Mouse (Mus musculus): ENCODE results near the gene Col23a1. TPM values are rescaled to one million over a fixed set of nuclear protein-coding genes. Genes with fewer than 3 reads are reported as not detected.

Col23a1 gene
- total RNA-seq, 1 experiment from 2014 or later = 0.25 TPM

GRCm38 (mm10) chr11:51582713-51583112, 293.0 kb downstream of the Col23a1 start:
- peak; percentile 33 to 50 for ATAC-seq (replicated peaks in 1 of 2; ENCODE audit: insufficient read depth in 1 of 2, low FRiP score in 2 of 2, low TSS enrichment in 1 of 2, low read depth in 1 of 2, poor library complexity in 2 of 2, severe bottlenecking in 2 of 2)

GRCm38 (mm10) chr11:51584057-51584430, 294.3 kb downstream of the Col23a1 start:
- peak in 1 of 2 experiments; percentile 7; a peak in 1 of 4 replicates for ATAC-seq (replicated peaks in 1 of 2; ENCODE audit: insufficient read depth in 1 of 2, low FRiP score in 2 of 2, low TSS enrichment in 1 of 2, low read depth in 1 of 2, poor library complexity in 2 of 2, severe bottlenecking in 2 of 2)

GRCm38 (mm10) chr11:51584431-51585248, 294.9 kb downstream of the Col23a1 start, which contains the start of gene Phykpl:
TSS of gene Phykpl (plus strand) at chr11:51584757.
- ATAC-seq (replicated peaks in 1 of 2; ENCODE audit: insufficient read depth in 1 of 2, low FRiP score in 2 of 2, low TSS enrichment in 1 of 2, low read depth in 1 of 2, poor library complexity in 2 of 2, severe bottlenecking in 2 of 2) = peak; percentile 85 to 86

DNA sequence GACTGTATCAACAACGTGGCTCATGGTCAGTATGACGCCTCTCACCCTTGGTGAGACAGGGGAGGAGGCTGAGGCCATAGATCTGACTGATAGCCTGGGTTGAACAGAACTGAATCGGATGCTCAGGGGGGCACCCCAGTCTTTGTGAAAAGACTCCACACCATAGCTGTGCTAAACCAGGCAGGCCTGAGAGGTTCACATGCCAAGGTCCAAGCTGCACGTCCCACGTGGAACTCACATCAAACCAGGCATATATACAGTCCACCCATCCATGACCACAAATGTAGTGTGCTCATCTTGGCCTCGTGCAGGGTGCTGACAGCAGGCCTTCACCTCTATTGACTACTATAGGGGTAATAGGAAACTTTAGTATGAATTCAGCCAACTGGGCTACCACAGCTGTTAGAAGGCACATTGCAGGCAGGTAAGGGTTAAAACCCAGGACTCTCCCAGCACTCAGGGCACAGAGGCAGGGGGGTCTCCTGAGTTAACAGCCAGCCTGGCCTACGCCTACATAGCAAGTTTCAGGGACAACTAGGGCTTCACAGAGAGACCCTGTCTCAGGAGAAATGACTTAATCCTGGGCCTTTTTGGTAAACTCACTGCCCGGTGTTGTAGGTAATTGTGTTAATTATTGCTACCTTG, 296.0 kb downstream of the Col23a1 start:
- ATAC-seq (replicated peaks in 1 of 2; ENCODE audit: insufficient read depth in 1 of 2, low FRiP score in 2 of 2, low TSS enrichment in 1 of 2, low read depth in 1 of 2, poor library complexity in 2 of 2, severe bottlenecking in 2 of 2) = no peak

- no peak for ATAC-seq (replicated peaks in 1 of 2; ENCODE audit: insufficient read depth in 1 of 2, low FRiP score in 2 of 2, low TSS enrichment in 1 of 2, low read depth in 1 of 2, poor library complexity in 2 of 2, severe bottlenecking in 2 of 2)
Measured at GRCm38 (mm10) chr11:51586411-51586810, 296.7 kb downstream of the Col23a1 start.

- no peak for ATAC-seq (replicated peaks in 1 of 2; ENCODE audit: insufficient read depth in 1 of 2, low FRiP score in 2 of 2, low TSS enrichment in 1 of 2, low read depth in 1 of 2, poor library complexity in 2 of 2, severe bottlenecking in 2 of 2)
Measured at GRCm38 (mm10) chr11:51587059-51587458, 297.3 kb downstream of the Col23a1 start.

GRCm38 (mm10) chr11:51588833-51589232, 299.1 kb downstream of the Col23a1 start:
- no peak for ATAC-seq (replicated peaks in 1 of 2; ENCODE audit: insufficient read depth in 1 of 2, low FRiP score in 2 of 2, low TSS enrichment in 1 of 2, low read depth in 1 of 2, poor library complexity in 2 of 2, severe bottlenecking in 2 of 2)

- no peak for ATAC-seq (replicated peaks in 1 of 2; ENCODE audit: insufficient read depth in 1 of 2, low FRiP score in 2 of 2, low TSS enrichment in 1 of 2, low read depth in 1 of 2, poor library complexity in 2 of 2, severe bottlenecking in 2 of 2)
Measured at GRCm38 (mm10) chr11:51590002-51590401, 300.3 kb downstream of the Col23a1 start.

GRCm38 (mm10) chr11:51591168-51591567, 301.4 kb downstream of the Col23a1 start:
- no peak for ATAC-seq (replicated peaks in 1 of 2; ENCODE audit: insufficient read depth in 1 of 2, low FRiP score in 2 of 2, low TSS enrichment in 1 of 2, low read depth in 1 of 2, poor library complexity in 2 of 2, severe bottlenecking in 2 of 2)

GRCm38 (mm10) chr11:51591915-51592314, 302.2 kb downstream of the Col23a1 start:
- ATAC-seq (replicated peaks in 1 of 2; ENCODE audit: insufficient read depth in 1 of 2, low FRiP score in 2 of 2, low TSS enrichment in 1 of 2, low read depth in 1 of 2, poor library complexity in 2 of 2, severe bottlenecking in 2 of 2) = no peak

GRCm38 (mm10) chr11:51593368-51593767, 303.6 kb downstream of the Col23a1 start:
- ATAC-seq (replicated peaks in 1 of 2; ENCODE audit: insufficient read depth in 1 of 2, low FRiP score in 2 of 2, low TSS enrichment in 1 of 2, low read depth in 1 of 2, poor library complexity in 2 of 2, severe bottlenecking in 2 of 2) = no peak

DNA sequence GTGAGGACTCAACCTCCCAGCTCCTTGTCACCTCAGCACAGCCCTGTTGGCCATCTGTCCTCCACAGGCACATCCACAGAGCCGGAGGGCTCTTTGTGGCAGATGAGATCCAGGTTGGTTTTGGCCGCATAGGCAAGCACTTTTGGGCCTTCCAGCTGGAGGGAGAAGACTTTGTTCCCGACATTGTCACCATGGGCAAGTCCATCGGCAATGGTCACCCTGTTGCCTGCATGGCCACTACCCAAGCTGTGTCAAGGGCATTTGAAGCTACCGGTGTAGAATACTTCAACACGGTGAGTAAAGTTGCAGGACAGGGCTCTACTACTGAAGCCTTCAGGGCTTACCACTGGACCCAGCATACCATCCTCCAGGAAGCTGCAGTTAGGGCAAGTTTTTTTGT, 304.1 kb downstream of the Col23a1 start:
- ATAC-seq (replicated peaks in 1 of 2; ENCODE audit: insufficient read depth in 1 of 2, low FRiP score in 2 of 2, low TSS enrichment in 1 of 2, low read depth in 1 of 2, poor library complexity in 2 of 2, severe bottlenecking in 2 of 2) = no peak

DNA sequence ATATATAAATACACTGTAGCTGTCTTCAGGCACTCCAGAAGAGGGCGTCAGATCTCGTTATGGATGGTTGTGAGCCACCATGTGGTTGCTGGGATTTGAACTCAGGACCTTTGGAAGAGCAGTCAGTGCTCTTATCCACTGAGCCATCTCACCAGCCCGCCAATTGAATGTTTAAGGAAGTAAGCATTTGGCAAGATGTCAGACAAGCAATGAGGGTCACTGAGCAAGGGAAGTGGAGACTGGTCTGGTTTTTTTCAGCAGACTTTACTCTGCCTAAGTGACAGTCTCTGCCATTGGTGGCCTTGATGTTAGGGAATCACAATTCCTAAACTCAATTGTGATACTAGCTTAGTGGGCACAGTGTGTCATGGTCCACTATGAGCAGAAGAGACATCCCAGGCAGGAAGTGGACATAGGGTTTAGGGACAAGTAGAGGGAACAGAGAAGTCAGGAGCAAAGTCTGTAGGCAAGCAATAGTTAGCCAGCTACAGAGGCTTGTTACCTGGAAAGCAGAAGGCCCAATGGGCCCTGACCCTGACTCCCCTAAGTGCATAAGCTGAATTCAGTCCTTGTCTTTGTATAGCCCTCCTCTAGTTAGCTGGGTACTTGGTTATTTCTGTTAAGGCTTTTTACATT, 305.1 kb downstream of the Col23a1 start:
- ATAC-seq (replicated peaks in 1 of 2; ENCODE audit: insufficient read depth in 1 of 2, low FRiP score in 2 of 2, low TSS enrichment in 1 of 2, low read depth in 1 of 2, poor library complexity in 2 of 2, severe bottlenecking in 2 of 2) = no peak; a peak in 1 of 4 replicates

GRCm38 (mm10) chr11:51595459-51596083, 305.9 kb downstream of the Col23a1 start:
- no peak for ATAC-seq (replicated peaks in 1 of 2; ENCODE audit: insufficient read depth in 1 of 2, low FRiP score in 2 of 2, low TSS enrichment in 1 of 2, low read depth in 1 of 2, poor library complexity in 2 of 2, severe bottlenecking in 2 of 2)

- no peak for ATAC-seq (replicated peaks in 1 of 2; ENCODE audit: insufficient read depth in 1 of 2, low FRiP score in 2 of 2, low TSS enrichment in 1 of 2, low read depth in 1 of 2, poor library complexity in 2 of 2, severe bottlenecking in 2 of 2)
Measured at GRCm38 (mm10) chr11:51597553-51597952, 307.8 kb downstream of the Col23a1 start.

- no peak for ATAC-seq (replicated peaks in 1 of 2; ENCODE audit: insufficient read depth in 1 of 2, low FRiP score in 2 of 2, low TSS enrichment in 1 of 2, low read depth in 1 of 2, poor library complexity in 2 of 2, severe bottlenecking in 2 of 2)
Measured at GRCm38 (mm10) chr11:51602253-51602652, 312.5 kb downstream of the Col23a1 start.

DNA sequence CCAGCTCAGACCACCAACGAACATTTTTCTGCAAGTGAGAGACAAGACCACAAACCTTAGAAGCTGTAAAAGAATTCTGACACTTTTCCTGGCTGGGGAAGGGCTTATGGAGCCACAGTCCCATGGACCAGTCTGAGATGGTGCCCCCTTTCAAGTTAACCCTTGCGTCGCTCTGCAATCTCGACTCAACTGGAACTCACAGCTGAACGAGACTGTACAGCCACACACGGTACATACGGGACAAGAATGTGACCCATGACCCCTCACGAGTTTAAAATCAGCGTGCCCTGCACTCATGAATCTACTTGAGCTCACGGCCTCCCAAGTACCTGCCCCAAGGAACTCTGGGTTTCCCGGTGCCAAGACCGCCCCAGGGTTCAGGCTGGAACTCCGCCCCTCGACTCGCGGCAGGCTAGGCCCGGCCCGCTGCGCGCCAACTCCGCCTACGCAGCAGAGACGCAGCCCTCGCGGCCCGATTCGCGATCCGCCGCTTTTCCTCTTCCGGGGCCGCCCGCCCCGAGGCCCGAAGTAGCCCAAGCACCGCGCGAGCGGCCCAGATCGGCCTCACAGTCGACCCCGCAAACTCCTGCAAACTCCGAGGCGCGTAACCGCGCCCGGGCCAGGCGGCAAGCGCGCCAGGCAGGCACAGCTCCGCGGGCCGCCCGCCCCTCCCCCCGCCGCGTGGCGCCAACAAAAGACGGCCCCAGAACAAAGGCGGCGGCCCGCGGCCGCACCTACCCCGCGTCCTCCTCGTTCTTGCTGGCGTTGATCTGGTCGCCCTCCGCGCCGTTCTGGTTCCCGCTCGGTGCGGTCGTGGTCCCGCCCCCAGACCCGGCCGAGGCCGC, 316.1 kb downstream of the Col23a1 start:
- ATAC-seq (replicated peaks in 1 of 2; ENCODE audit: insufficient read depth in 1 of 2, low FRiP score in 2 of 2, low TSS enrichment in 1 of 2, low read depth in 1 of 2, poor library complexity in 2 of 2, severe bottlenecking in 2 of 2) = peak; percentile 55 to 70
